Mouse (Mus musculus): Measurements from ENCODE around the gene Pde4a. TPM values are rescaled to one million over a fixed set of nuclear protein-coding genes. Genes with fewer than 3 reads are reported as not detected.

The Pde4a gene
- polyA plus RNA-seq, 1 experiment from 2014 or later = 18.9 TPM

GRCm38 (mm10) chr9:21135329-21135890, 30.1 kb upstream of the Pde4a start:
- ATAC-seq (ENCODE audit: low read depth) = no peak
- H3K36me3 ChIP-seq = peaks cover 31% of the 10 kb centered on the region
- 80% methylated on average over 4 of the region's 4 CpGs for WGBS

GRCm38 (mm10) chr9:21135941-21136381, 29.6 kb upstream of the Pde4a start:
- H3K36me3 ChIP-seq = peaks cover 36% of the 10 kb centered on the region
- no peak for ATAC-seq (ENCODE audit: low read depth)
- no peak overlapping the region for H3K4me2 ChIP-seq
- no peaks in the 10 kb centered on the region for H3K27me3 ChIP-seq
- H3K4me3 ChIP-seq = no peak overlapping the region
- no peak overlapping the region for H3K9ac ChIP-seq
- 76% methylated on average over 1 of the region's 1 CpGs for whole genome bisulfite sequencing
- no peak overlapping the region for H3K27ac ChIP-seq (replicated peaks)
- no peaks in the 10 kb centered on the region for H3K9me3 ChIP-seq
- H3K4me1 ChIP-seq (replicated peaks) = no peaks in the 10 kb centered on the region

More at GRCm38 (mm10) chr9:21135329-21135890, 30.1 kb upstream of the Pde4a start:
- H3K9ac ChIP-seq = no peak overlapping the region
- no peaks in the 10 kb centered on the region for H3K27me3 ChIP-seq
- H3K9me3 ChIP-seq = no peaks in the 10 kb centered on the region
- no peak overlapping the region for H3K4me3 ChIP-seq
- no peak overlapping the region for H3K4me2 ChIP-seq
- peaks cover 4% of the 10 kb centered on the region for H3K4me1 ChIP-seq (replicated peaks)
- no peak overlapping the region for H3K27ac ChIP-seq (replicated peaks)

- Histone ChIP-seq H3K27me3 (no peaks in the 10 kb centered on the region), H3K9me3 (no peaks in the 10 kb centered on the region), H3K4me1 (replicated peaks) (no peaks in the 10 kb centered on the region), H3K9ac (no peak overlapping the region), H3K4me2 (no peak overlapping the region), H3K36me3 (peaks cover 41% of the 10 kb centered on the region), H3K27ac (replicated peaks) (no peak overlapping the region), H3K4me3 (no peak overlapping the region)
- ATAC-seq (ENCODE audit: low read depth) = no peak
- WGBS = 86% methylated on average over 6 of the region's 6 CpGs
Observed at GRCm38 (mm10) chr9:21136401-21136800, 29.1 kb upstream of the Pde4a start.

- no peak overlapping the region for H3K9ac ChIP-seq
- no peaks in the 10 kb centered on the region for H3K9me3 ChIP-seq
- no peaks in the 10 kb centered on the region for H3K27me3 ChIP-seq
- H3K4me1 ChIP-seq (replicated peaks) = no peaks in the 10 kb centered on the region
- H3K4me2 ChIP-seq = no peak overlapping the region
- WGBS = 46% methylated on average over 3 of the region's 3 CpGs
- ATAC-seq (ENCODE audit: low read depth) = no peak
- H3K4me3 ChIP-seq = no peak overlapping the region
- H3K36me3 ChIP-seq = peaks cover 49% of the 10 kb centered on the region
- no peak overlapping the region for H3K27ac ChIP-seq (replicated peaks)
Observed at GRCm38 (mm10) chr9:21137229-21137628, 28.3 kb upstream of the Pde4a start.

GRCm38 (mm10) chr9:21138386-21138785, 27.1 kb upstream of the Pde4a start:
- Histone ChIP-seq H3K9ac (no peak overlapping the region), H3K27me3 (no peaks in the 10 kb centered on the region), H3K36me3 (peaks cover 60% of the 10 kb centered on the region), H3K27ac (replicated peaks) (no peak overlapping the region), H3K4me3 (no peak overlapping the region), H3K9me3 (no peaks in the 10 kb centered on the region), H3K4me2 (no peak overlapping the region), H3K4me1 (replicated peaks) (no peaks in the 10 kb centered on the region)
- no peak for ATAC-seq (ENCODE audit: low read depth)
- WGBS = 89% methylated on average over 4 of the region's 4 CpGs

GRCm38 (mm10) chr9:21141922-21142321, 23.6 kb upstream of the Pde4a start:
- Histone ChIP-seq H3K27me3 (no peaks in the 10 kb centered on the region), H3K4me3 (no peak overlapping the region), H3K36me3 (peaks cover 90% of the 10 kb centered on the region), H3K9me3 (no peaks in the 10 kb centered on the region), H3K4me1 (replicated peaks) (peaks cover 14% of the 10 kb centered on the region), H3K27ac (replicated peaks) (no peak overlapping the region), H3K4me2 (no peak overlapping the region), H3K9ac (no peak overlapping the region)
- no peak for ATAC-seq (ENCODE audit: low read depth)
- 91% methylated on average over 14 of the region's 14 CpGs for WGBS

GRCm38 (mm10) chr9:21144361-21144760, 21.2 kb upstream of the Pde4a start:
- Histone ChIP-seq H3K36me3 (peaks cover 73% of the 10 kb centered on the region), H3K9me3 (no peaks in the 10 kb centered on the region), H3K4me3 (no peak overlapping the region), H3K4me2 (no peak overlapping the region), H3K27me3 (no peaks in the 10 kb centered on the region), H3K4me1 (replicated peaks) (peaks cover 39% of the 10 kb centered on the region), H3K9ac (no peak overlapping the region), H3K27ac (replicated peaks) (no peak overlapping the region)
- WGBS = 93% methylated on average over 3 of the region's 3 CpGs
- ATAC-seq (ENCODE audit: low read depth) = no peak

- no peaks in the 10 kb centered on the region for H3K9me3 ChIP-seq
- H3K27ac ChIP-seq (replicated peaks) = no peak overlapping the region
- 92% methylated on average over 4 of the region's 4 CpGs for WGBS
- H3K4me1 ChIP-seq (replicated peaks) = peaks cover 41% of the 10 kb centered on the region
- H3K36me3 ChIP-seq = peaks cover 62% of the 10 kb centered on the region
- no peak overlapping the region for H3K4me2 ChIP-seq
- ATAC-seq (ENCODE audit: low read depth) = no peak
- H3K4me3 ChIP-seq = no peak overlapping the region
- H3K9ac ChIP-seq = no peak overlapping the region
- H3K27me3 ChIP-seq = no peaks in the 10 kb centered on the region
Observed at GRCm38 (mm10) chr9:21145431-21145830, 20.1 kb upstream of the Pde4a start.

- peaks cover 41% of the 10 kb centered on the region for H3K4me1 ChIP-seq (replicated peaks)
- H3K27ac ChIP-seq (replicated peaks) = 0 out of 2 replicates have a peak overlapping the region, but pooled peaks have one; percentile 3
- no peaks in the 10 kb centered on the region for H3K9me3 ChIP-seq
- no peaks in the 10 kb centered on the region for H3K27me3 ChIP-seq
- H3K4me3 ChIP-seq = peak overlapping the region; percentile 4; the same call in 1 of the 2 replicates
- H3K9ac ChIP-seq = peak overlapping the region; percentile 56
- 46% methylated on average over 10 of the region's 10 CpGs for WGBS
- H3K36me3 ChIP-seq = peaks cover 49% of the 10 kb centered on the region
- peak overlapping the region; percentile 16 for H3K4me2 ChIP-seq
- no peak for ATAC-seq (ENCODE audit: low read depth)
Observed at GRCm38 (mm10) chr9:21146722-21147121, 18.8 kb upstream of the Pde4a start.

GRCm38 (mm10) chr9:21148427-21148826, 17.1 kb upstream of the Pde4a start:
- Histone ChIP-seq H3K9me3 (no peaks in the 10 kb centered on the region), H3K27ac (replicated peaks) (no peak overlapping the region), H3K4me1 (replicated peaks) (peaks cover 48% of the 10 kb centered on the region), H3K4me2 (peak overlapping the region; percentile 96), H3K9ac (peak overlapping the region; percentile 86), H3K36me3 (peaks cover 32% of the 10 kb centered on the region), H3K27me3 (peaks cover 2% of the 10 kb centered on the region; the same call in 1 of the 2 replicates), H3K4me3 (peak overlapping the region; percentile 81)
- ATAC-seq (ENCODE audit: low read depth) = no peak

- 11% methylated on average over 8 of the region's 8 CpGs for WGBS
- H3K9ac ChIP-seq = peak overlapping the region; percentile 86
- peaks cover 25% of the 10 kb centered on the region for H3K36me3 ChIP-seq
- ATAC-seq (ENCODE audit: low read depth) = no peak
- H3K27me3 ChIP-seq = peaks cover 8% of the 10 kb centered on the region
- no peaks in the 10 kb centered on the region for H3K9me3 ChIP-seq
- H3K4me2 ChIP-seq = peak overlapping the region; percentile 96
- H3K27ac ChIP-seq (replicated peaks) = peak overlapping the region; percentile 75; the same call in 1 of the 2 replicates
- H3K4me3 ChIP-seq = peak overlapping the region; percentile 81
- peaks cover 55% of the 10 kb centered on the region for H3K4me1 ChIP-seq (replicated peaks)
Observed at GRCm38 (mm10) chr9:21149077-21149653, 16.3 kb upstream of the Pde4a start.

- WGBS = 4% methylated on average over 56 of the region's 56 CpGs
- Histone ChIP-seq H3K4me2 (peak within 1 kb of the TSS; percentile 96), H3K4me3 (peak within 1 kb of the TSS; percentile 81), H3K27me3 (peaks cover 8% of the 10 kb centered on the region), H3K9ac (peak within 1 kb of the TSS; percentile 86), H3K36me3 (peaks cover 18% of the 10 kb centered on the region), H3K4me1 (replicated peaks) (peaks cover 57% of the 10 kb centered on the region), H3K27ac (replicated peaks) (peak within 1 kb of the TSS; percentile 75), H3K9me3 (no peaks in the 10 kb centered on the region)
- peak; percentile 95 for ATAC-seq (ENCODE audit: low read depth)
Observed at GRCm38 (mm10) chr9:21149654-21150419, 15.7 kb upstream of the Pde4a start, which contains the start of gene Cdc37. Gene Cdc37, minus strand, starts transcription at chr9:21149982.

Data from neural tube, embryonic 13.5 days (tissue).